Mouse (Mus musculus) gastrocnemius, postnatal 36 days (tissue): ENCODE results near the gene Ncoa6. TPM values are rescaled to one million over a fixed set of nuclear protein-coding genes. Genes with fewer than 3 reads are reported as not detected.
"Not testable (repeated sequence)": the region's sequence is repeated elsewhere in the genome, so short reads cannot be mapped to it uniquely, and the experiment has no call there.

Experiments used
- DNase-seq, 2 experiments: peaks; one replicate each; pipeline ENCODE4 v3.0.0; 2022
- intact Hi-C: fragments of 180-260 bp; cut with DNase I; formaldehyde crosslinking; loops from one replicate; pipeline ENCODE4 v1.15.1; 2025
- total RNA-seq, 2 experiments: library from RNA; stranded (reverse); gene quantifications; 2 replicates each; pipeline ENCODE4 v1.2.3; 2021

The Ncoa6 gene
- total RNA-seq, 2 experiments from 2014 or later, result 14.0 to 17.0 TPM

DNA sequence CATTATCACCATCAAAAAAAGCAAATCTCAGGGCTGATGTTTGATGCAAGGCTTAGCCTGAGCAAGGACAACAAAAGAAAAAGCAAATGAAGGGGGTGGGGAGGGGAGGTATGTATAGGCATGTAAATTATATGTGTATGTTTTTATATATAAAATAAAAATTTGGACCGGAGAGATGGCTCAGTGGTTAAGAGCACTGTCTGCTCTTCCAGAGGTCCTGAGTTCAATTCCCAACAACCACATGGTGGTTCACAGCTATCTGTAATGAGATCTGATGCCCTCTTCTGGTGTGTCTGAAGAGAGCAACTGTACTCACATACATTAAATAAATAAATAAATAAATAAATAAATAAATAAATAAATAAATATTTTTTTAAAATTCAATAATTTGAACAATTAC, 25.8 kb downstream of the Ncoa6 start:
- DNase-seq, intact Hi-C loops: not testable (repeated sequence)

DNA sequence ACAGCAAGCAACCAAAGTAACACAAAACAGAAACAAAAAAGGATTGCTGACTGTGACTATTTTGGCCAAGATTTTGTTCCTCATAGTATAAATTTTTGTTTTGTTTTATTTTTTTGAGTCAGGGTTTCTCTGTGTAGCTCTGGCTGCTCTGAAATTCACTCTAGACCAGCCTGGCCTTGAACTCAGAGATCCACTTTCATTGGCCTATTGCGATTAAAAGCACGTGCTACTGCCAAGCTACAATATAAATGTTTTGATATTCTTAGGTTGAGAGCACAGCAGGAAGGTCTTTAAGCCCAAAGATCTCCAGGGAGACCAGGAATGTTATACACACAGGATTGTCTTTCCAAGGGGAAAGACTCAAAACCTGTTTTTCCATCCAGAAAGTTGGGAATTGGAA, 30.2 kb downstream of the Ncoa6 start:
- intact Hi-C loops, result no loop called here
- DNase-seq, result no peak

DNA sequence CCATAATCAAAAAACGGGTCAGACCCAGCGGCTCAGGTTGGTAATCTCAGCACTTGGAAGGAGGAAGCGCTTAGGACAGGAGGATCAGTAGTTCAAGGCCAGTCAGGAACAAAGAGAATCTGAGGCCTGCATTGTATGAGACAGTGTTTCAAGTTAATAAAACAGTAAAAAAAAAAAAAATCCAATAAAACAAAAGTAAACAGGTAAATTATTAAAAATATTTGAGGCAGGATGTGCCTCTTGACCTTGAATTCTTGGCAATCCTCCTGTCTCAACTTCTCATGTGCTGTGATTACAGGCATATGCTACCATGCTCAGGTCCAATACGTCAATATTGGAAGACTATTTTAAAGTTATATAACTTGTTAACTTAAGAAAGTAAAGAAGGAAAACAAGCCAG, 30.8 kb downstream of the Ncoa6 start:
- intact Hi-C loops, result no loop called here

DNA sequence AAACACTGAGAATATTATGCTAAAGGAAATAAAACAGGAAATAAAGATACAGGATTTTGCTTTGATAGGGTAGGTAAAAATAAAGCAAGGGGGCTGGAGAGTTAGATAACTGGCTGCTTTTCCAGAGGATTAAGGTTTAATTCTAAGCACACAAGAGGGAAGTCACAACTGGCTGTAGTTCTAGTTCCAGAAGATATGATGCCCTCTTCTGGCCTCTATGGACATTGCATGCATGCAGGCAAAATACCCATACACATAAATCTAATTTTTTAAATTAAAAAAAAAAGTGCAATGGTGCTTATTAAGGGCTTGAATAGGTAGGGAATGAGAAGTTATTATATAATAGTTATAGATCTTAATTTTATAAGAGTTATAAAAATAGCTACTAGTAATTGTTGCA, 37.2 kb downstream of the Ncoa6 start:
- no peak for DNase-seq
- intact Hi-C loops, result no loop called here

More for the DNA sequence above, 30.8 kb downstream of the Ncoa6 start:
- DNase-seq, result no peak

DNA sequence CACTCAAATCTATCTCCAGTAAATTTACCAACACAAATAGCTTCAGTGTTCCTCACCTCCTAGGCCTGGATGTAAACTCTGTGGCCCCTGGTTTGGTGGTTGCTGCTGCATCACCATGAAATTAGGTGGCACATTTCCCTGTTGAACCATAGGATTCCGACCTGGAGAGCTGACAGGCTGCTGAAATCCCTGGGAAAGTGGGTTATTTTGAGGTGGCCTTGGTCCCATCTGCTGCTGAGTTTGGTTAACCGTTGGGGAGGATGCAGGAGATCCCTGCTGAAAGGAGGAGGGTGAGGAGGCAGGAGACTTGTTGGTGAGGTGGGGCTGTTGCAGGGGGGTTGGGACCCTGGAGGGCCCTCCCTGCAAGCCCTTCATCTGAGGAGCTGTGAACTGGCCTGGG, 52.8 kb downstream of the Ncoa6 start:
- no peak for DNase-seq
- intact Hi-C loops, result no loop called here

DNA sequence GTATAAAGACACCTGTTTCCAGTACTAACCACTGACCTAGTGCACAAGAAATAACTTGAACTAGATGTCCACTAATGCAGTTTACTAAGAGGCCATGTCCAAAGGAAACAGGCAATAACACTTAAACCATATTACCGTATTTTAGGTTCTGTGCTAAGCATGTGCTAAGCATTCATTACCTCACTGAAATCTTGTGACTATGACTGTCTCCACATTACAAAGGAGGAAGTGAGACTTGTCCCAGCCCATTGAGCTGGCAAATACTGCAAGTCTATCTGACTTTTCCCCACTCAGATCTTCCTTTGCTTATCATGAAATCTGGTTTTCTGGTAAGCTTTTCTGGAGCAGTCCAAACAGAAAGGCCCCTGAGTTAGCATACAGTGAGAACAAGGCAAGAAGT, 69.1 kb downstream of the Ncoa6 start:
- no peak for DNase-seq
- intact Hi-C loops, result no loop called here

DNA sequence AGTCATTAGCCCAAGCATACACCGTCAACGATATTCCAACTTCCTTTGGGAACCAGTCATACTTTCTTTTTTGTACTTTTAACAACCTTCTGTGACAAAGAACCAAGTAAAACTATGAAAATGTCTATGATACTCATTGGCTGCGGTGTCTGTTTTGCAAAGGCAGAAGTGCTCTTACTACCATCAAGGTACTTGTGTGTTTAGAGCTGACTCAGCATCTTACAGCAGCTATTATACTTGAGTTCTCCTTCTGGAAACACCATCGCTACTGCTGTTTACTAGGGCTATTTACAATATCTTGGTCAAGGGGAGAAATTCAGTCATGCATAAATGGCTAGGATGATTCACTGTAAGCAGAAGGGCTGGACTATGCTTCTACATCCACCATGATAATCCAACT, 71.8 kb downstream of the Ncoa6 start:
- intact Hi-C loops, result no loop called here
- DNase-seq, result no peak

DNA sequence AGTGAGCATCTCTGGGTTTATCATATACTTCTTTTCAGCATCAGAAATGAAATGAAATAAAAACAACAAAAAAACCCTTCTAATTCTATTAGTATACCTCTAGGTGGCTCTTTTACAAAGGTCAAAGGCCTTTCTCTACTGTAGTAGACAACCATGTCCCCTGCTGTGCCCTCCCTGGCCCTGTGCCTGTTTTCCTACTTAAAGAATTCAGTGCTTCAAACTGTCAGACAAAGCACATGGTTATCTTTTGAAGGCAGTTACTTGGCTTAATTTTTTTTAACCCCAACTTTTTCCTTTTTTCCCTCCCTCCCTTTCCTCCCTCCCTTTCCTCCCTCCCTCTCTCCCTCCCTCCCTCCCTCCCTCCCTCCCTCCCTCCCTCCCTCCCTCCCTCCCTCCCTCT, 73.4 kb downstream of the Ncoa6 start:
- intact Hi-C loops, result no loop called here
- no peak for DNase-seq

DNA sequence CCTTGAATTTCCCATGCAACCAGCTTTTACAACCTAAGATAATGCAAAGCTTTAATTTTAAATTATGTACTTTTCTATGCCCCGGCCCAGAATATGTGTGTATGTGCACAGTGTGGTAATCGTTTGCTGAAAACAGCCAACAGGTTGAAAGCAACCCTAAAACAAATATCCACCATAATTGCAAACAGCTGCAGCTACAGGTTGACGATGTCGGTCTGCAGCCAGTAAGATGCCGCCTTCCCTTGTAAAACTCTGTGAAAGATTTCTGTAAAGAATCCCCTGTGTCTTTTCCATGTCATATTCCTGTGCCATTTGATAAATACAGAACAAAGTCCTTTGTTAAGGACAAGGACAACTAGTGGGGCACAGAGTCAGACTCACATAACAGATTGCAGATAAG, 79.1 kb downstream of the Ncoa6 start:
- DNase-seq, result no peak
- intact Hi-C loops, result loop anchor here (5.0 kb wide), 1 partner anchor 38 kb away; no protein-coding TSS in a partner anchor

DNA sequence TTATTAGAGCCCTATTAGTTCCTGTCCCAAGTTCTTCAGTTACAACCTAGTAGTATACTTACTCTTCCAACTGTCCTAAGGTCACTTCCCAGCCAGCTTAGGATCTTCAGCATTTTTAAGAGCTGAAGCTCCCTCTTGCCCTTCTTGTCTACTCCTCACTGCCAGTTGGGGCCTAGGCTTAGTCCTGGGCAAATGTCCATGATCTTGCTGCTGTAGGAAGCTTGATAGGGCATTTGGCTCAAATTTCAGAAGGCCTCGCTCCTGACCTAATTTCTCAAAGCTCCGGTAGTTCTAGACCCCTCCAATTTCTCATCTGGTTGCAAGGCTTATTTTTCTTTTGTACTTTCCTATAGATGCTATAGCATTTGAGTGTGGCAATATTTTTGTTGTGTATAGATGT, 85.1 kb downstream of the Ncoa6 start:
- intact Hi-C loops, result loop anchor here (5.0 kb wide), 1 partner anchor 91 kb away; no protein-coding TSS in a partner anchor
- no peak for DNase-seq

DNA sequence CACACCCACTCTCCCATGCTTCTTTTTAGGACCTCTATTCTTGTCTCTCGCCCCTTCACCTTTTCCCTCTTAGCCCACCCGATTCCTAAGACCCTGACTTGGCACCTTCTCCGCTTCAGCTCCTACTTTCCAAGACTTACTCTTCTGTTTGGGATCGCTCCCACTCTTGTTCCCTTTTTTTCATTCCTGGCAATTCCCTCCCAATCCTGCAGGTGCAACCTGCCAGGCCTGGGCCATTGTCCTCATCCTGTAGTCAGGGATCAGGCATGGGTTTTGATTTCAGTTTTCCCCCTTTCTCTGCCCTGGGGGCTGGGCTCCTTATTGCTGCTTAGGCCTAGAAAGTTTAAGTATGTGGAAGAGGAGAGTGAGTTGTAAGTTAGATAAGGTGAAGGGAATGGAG, 86.6 kb downstream of the Ncoa6 start:
- intact Hi-C loops, result loop anchor here (2.0 to 5.0 kb wide), 2 partner anchors 90 to 146 kb away; no protein-coding TSS in a partner anchor
- DNase-seq, result no peak

DNA sequence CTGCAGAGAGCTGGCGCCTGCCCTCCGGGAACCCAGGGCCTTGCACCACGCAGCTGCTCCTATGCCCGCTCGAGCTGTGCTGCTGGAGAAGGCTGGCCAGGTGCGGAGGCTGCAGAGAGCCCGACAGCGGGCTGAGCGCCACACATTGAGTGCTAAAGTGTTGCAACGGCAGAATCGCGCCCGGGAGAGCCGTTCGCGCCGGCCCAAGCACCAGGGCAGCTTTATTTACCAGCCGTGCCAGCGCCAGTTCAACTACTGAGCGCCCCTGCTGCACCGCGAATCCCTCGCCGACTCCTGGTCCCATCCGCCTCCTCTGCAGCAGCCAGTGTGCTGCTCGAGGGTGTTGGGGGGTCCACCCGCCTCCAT, 87.2 kb downstream of the Ncoa6 start:
- DNase-seq, result peak in 1 of 2 experiments; percentile 35
- intact Hi-C loops, result loop anchor here (2.0 to 5.0 kb wide), 2 partner anchors 89 to 146 kb away; no protein-coding TSS in a partner anchor

DNA sequence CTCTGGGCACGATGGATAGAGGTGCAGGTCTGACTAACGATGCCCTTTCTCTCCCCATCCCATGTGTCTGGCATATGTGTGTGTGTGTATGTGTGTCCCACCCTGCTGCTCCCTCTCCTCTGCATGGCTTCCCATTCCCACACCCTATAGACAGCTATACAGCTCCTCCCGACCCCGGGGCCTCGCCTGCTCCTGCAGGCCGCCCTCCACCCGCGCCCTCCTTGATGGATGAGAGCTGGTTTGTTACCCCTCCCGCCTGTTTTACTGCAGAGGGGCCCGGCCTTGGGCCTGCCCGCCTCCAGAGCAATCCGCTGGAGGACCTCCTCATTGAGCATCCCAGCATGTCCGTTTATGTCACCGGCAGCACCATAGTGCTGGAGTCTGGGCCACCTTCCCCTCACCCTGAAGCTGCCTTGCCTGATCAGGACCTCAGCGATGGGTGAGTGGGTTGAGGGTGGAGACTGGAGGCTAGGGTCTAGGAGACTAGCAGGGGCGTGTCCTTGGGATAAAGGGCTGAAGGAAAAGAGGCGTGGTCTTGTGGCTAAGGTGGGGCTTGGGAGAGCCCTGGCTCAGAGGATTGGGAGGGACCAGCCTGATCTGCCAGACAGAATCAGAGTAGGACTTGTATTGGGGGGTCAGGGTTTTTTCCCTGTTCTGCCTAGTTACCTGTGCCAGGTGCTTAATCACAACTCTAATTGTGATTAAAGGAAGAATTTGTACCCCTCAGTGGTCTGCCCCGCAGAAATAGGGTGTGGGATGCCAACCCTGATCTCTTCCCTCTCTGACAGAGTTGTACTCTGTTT, 87.8 kb downstream of the Ncoa6 start:
- intact Hi-C loops, result loop anchor here (2.0 to 5.0 kb wide), 2 partner anchors 89 to 145 kb away; no protein-coding TSS in a partner anchor
- DNase-seq, result no peak

DNA sequence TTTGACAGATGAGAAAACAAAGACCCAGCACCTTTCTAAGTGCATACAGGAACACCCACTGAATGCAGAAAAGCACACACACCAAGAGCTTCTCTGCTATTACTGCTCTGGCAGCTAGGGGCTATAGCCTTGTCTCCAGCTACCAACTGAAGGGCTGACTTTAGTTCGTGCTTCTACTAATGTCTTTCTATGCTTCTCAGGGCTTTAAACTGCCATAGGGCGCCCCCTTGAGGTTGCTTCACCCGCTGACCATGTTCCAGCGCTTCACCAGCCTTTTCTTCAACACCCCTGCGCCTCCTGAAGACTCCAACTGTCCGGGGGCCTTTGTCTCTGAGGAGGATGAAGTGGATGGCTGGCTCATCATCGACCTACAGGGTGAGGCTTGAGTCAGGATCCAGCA, 88.6 kb downstream of the Ncoa6 start:
- DNase-seq, result peak; percentile 78 to 80
- intact Hi-C loops, result loop anchor here (5.0 kb wide), 1 partner anchor 88 kb away; no protein-coding TSS in a partner anchor

DNA sequence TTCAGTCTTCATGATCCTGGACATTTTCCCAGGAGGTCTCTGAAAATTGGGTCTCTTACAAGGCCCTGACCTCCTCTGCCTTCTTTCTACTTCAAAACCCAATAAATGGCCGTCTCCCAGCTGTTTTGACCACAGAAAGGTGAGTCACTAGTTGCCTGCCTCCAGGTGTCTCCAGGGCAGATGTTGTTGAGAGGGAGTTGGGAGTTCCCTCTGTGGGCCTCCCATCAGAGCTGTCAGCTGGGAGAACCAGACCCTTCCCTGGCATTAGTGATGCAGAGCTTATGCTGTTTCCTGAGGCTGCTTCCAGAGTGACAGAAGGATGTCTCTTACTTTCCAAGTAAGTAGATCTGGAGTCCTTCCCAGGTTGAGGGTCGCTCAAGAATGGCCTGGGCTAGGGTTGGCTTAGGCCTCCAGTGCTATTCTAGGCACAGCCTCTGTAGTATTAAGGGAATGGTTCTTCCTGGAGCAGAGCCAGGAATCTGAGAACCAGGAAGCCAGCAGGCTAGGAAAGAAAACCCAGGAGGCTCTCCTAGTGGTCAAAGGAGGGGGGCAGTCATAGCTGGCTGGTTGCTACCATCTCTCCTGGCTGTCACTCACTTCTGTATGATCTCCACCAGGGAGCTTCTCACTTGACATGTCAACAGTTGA, 90.8 kb downstream of the Ncoa6 start:
- peak; percentile 32 to 50 for DNase-seq
- intact Hi-C loops, result loop anchor here (2.0 kb wide), 1 partner anchor 104 kb away; no protein-coding TSS in a partner anchor

DNA sequence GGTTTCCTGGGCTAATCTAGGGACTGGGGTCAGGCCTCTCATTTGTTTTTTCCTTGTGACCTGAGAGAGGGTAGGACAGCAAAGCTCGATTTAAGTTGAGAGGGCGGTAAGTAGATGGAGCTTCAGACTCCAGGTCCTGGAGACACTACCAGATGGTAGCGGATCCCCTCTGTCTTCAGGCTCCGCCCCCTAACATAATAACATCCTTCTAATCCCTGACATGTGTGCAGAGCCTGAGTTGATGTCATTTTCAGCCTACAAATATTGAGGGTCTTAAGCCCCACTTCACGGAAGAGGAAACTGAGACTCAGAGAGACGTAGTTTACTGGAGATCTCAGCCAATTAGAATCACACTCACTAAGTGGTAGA, 91.4 kb downstream of the Ncoa6 start:
- intact Hi-C loops, result loop anchor here (2.0 kb wide), 1 partner anchor 104 kb away; no protein-coding TSS in a partner anchor
- DNase-seq, result no peak

DNA sequence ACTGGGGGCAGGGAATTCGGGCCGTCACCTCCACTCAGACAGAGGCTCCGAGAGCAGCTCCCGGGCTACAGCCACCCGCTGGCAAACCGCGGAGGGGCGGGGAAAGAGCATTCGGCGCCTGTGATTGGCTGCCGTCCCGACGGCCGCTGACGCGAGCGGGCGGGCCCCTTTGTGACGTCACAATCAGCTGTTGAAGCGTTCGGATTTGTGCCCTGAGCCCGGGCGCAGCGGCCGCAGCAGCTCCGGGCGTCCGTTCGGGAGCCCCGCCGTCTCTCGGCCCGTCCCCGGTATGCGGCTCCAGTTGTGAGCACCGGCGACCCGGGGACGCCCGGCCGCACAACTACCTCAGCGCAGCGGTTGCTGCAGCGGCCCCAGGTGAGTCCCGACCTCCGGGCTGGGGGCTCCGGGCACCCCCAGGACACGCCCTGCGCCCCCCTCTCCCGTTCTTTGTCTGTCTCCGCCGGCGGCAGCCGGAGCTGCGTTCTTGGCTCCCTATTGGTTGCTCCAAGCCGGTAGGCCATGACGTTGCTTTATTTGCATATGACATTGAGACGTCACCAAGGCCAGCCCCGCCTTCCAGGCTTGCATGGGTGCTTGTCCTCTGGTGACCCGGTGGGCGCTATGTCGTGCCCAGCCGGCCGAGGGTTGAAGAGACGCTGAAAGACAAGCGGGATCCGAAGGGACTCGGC, 91.9 kb downstream of the Ncoa6 start:
- intact Hi-C loops, result loop anchor here (2.0 kb wide), 2 partner anchors 23 to 103 kb away; no protein-coding TSS in a partner anchor

DNA sequence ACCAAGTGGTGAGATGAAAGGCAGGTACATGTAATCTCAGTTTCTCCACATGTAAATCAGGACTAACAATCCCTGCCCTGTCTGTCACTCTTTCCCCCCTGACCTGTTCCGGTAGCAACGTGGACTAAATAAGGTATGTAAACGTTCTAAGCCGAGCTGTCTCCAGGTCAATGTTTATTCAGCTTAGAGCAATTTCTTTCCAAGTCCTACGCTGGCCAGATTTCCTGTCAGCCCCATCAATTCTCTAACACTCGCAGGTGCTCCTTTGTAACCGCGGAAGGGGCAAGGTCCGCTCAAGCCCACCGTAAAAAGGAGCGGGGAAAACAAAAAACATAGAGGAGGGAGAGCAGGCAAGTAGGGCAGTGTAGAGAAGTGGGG, 92.6 kb downstream of the Ncoa6 start:
- intact Hi-C loops, result loop anchor here (2.0 kb wide), 1 partner anchor 22 kb away; no protein-coding TSS in a partner anchor
- DNase-seq, result no peak

More for the DNA sequence above, 91.9 kb downstream of the Ncoa6 start:
- DNase-seq, result peak; percentile 97

DNA sequence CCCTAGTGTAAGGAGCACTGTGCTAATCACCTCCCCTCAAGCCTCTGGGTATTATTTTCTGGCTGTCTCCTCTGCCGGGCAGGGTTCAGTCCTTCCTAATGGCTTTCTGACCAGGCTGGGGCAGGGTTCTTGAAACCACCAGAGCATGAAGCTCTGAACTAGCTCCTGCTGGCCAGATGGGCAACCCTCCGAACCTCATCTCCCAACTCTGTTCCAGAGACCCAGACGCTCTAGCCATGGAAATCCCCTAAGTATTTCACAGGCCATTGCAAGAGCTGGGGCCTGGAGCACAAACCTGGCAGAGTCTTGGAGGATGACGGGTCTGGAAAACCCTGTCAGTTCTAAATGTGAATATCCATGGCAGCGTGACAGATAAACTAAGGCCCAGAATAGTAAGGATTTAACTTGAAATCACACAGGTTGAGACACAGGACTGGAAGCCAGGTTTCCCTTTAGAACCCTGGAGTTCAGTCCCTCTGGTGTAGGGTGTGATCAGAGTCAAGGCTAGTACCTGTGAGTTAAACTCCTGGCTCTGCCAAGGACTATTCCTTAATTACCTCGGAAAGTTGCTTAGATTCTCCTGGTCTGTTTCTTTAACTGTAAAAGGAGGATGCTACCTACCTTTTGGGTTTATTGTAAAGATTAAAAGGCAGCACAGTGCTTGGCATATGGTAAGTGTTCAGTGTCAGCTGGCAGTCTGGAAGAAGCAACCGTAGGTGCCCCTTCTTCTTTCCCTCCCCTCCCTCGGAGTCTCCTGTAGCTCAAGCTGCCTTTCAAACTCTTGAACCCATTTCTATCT, 93.2 kb downstream of the Ncoa6 start, which contains the start of gene Trp53inp2:
Trp53inp2 (plus strand) TSS at position 799 of the 799 bp plus-strand sequence.
- intact Hi-C loops, result loop anchor here (2.0 kb wide), 1 partner anchor 22 kb away; no protein-coding TSS in a partner anchor
- no peak for DNase-seq

DNA sequence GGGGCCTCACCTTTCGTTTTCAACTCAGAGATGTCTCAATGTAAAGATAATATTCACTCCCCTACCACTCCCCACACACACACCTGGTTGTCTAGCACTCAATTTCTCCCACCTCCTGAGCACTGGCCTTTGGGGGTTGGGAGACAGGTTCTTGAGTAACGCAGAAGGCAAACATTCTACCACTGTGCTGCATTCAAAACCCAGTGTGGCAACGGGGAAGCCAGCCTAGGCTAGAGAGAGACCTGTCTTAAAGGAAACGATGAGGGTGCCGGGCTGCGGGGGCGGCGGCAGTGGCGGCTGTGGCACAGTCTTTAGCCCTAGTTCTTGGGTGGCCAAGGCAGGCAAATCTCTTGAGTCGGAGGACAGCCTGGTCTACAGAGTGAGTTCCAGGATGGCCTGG, 97.5 kb downstream of the Ncoa6 start:
- no peak for DNase-seq
- intact Hi-C loops, result no loop called here
